ENCODE assay signal across 18 mouse cellular contexts in the genomic region with DNA sequence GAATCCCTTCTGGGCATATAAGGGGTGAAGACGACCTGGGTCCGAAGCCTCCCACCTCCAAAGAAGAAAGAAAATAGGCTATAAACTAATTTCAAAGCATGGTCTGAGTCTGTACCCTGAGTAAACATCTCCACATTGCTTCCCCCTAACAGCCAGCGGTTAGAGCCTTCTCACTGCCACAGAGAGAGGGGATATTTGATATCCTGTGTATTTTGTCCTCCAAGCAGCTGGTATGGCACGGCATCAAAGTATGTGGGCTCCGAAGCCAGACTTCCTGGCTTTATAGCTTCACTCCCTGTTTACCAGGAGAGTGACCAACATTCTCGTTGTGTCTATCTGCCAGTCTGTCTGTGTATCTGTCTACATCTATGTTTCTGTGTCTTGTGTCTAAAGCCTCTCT.
DNase-seq lines count a peak whose midpoint lies in the region; ATAC-seq and TF ChIP-seq lines count a peak whose summit lies in the region.
"Had no signal": no experiment of that assay in that cellular context is flagged by ENCODE, and none has a peak within 500 bp of the region (broad histone marks: within the 10 kb centered on the region; RNA-seq: fewer than 3 reads in every experiment).

No protein-coding gene starts in this region.

- no peaks in the 10 kb centered on the region for H3K36me3 ChIP-seq in kidney, embryonic 14.5 days (ENCODE audit: control insufficient read depth, insufficient read depth, low read length)
- H3K36me3 ChIP-seq in myocyte (ENCODE audit: control insufficient read depth, insufficient read depth) = no peaks in the 10 kb centered on the region
- H3K36me3 ChIP-seq in midbrain, embryonic 15.5 days (replicated peaks) = no peaks in the 10 kb centered on the region
- H3K36me3 ChIP-seq: forebrain, embryonic 15.5 days; hindbrain, embryonic 15.5 days; intestine, embryonic 15.5 days; midbrain, embryonic 12.5 days had no signal

- no peaks in the 10 kb centered on the region for H3K9me3 ChIP-seq in kidney, embryonic 14.5 days (ENCODE audit: control insufficient read depth, low read length)
- no peaks in the 10 kb centered on the region for H3K9me3 ChIP-seq in midbrain, embryonic 15.5 days
- H3K9me3 ChIP-seq: forebrain, embryonic 15.5 days; hindbrain, embryonic 15.5 days; intestine, embryonic 15.5 days; midbrain, embryonic 12.5 days had no signal

- H3K4me1 ChIP-seq in kidney, embryonic 14.5 days (ENCODE audit: control insufficient read depth, insufficient read depth, low read length) = 0 out of 2 replicates have a peak, but pooled peaks cover 6% of the 10 kb centered on the region
- H3K4me1 ChIP-seq in midbrain, embryonic 15.5 days = no peaks in the 10 kb centered on the region
- H3K4me1 ChIP-seq: forebrain, embryonic 15.5 days; hindbrain, embryonic 15.5 days; intestine, embryonic 15.5 days; midbrain, embryonic 12.5 days had no signal

- no peak overlapping the region for H3K9ac ChIP-seq in kidney, embryonic 14.5 days (ENCODE audit: low read depth, low read length)
- H3K9ac ChIP-seq in midbrain, embryonic 15.5 days = no peak overlapping the region
- H3K9ac ChIP-seq: forebrain, embryonic 15.5 days; hindbrain, embryonic 15.5 days; intestine, embryonic 15.5 days; midbrain, embryonic 12.5 days had no signal

- WGBS in kidney, embryonic 14.5 days = 23% methylated on average over 6 of the region's 6 CpGs
- WGBS in midbrain, embryonic 15.5 days = 86% methylated on average over 6 of the region's 6 CpGs

- peak; percentile 89 for ATAC-seq in kidney, embryonic 14.5 days (ENCODE audit: low FRiP score, low TSS enrichment)
- ATAC-seq in midbrain, embryonic 15.5 days (replicated peaks) = no peak
- ATAC-seq: forebrain, embryonic 15.5 days; intestine, embryonic 15.5 days had no signal

- no peak overlapping the region for H3K27ac ChIP-seq in kidney, embryonic 14.5 days (ENCODE audit: low read depth, low read length)
- H3K27ac ChIP-seq in midbrain, embryonic 15.5 days = no peak overlapping the region
- H3K27ac ChIP-seq: forebrain, embryonic 15.5 days; hindbrain, embryonic 15.5 days; intestine, embryonic 15.5 days; midbrain, embryonic 12.5 days; stomach, postnatal 0 days had no signal

- TF ChIP-seq POLR2A in myocyte (IDR thresholded peaks at IDR 0.05; ENCODE audit: insufficient read length, low read depth) = no peak

- no peaks in the 10 kb centered on the region for H3K27me3 ChIP-seq in kidney, embryonic 14.5 days (ENCODE audit: control insufficient read depth, insufficient read depth, low read length)
- H3K27me3 ChIP-seq in myocyte (ENCODE audit: control insufficient read depth, insufficient read depth, insufficient read length) = no peaks in the 10 kb centered on the region
- H3K27me3 ChIP-seq in midbrain, embryonic 15.5 days (replicated peaks) = no peaks in the 10 kb centered on the region
- H3K27me3 ChIP-seq: forebrain, embryonic 15.5 days; hindbrain, embryonic 15.5 days; intestine, embryonic 15.5 days; midbrain, embryonic 12.5 days had no signal

- H3ac ChIP-seq in myocyte (ENCODE audit: control insufficient read depth, insufficient read length) = no peak overlapping the region

- no peak overlapping the region for H3K4me3 ChIP-seq in kidney, embryonic 14.5 days (ENCODE audit: low read length)
- H3K4me3 ChIP-seq in myocyte = no peak overlapping the region
- no peak overlapping the region for H3K4me3 ChIP-seq in midbrain, embryonic 15.5 days
- H3K4me3 ChIP-seq: forebrain, embryonic 15.5 days; hindbrain, embryonic 15.5 days; intestine, embryonic 15.5 days; midbrain, embryonic 12.5 days had no signal

- no peak for DNase-seq in kidney, adult 9 months
- DNase-seq in lung, postnatal 10 days = peak; percentile 6
- DNase-seq in lung, adult 18-20 months = no peak
- peak; percentile 39 for DNase-seq in gastrocnemius, adult 18-20 months (ENCODE audit: low spot score)
- DNase-seq: cerebellum, adult 9-11 months; heart, postnatal 4 days; kidney, postnatal 36 days; lung, adult 2 months; retina, postnatal 1 day had no signal

- H3K4me2 ChIP-seq in kidney, embryonic 14.5 days (replicated peaks; ENCODE audit: low read depth, low read length) = no peak overlapping the region
- H3K4me2 ChIP-seq in myocyte (ENCODE audit: low read depth) = peak overlapping the region; percentile 12
- no peak overlapping the region for H3K4me2 ChIP-seq in midbrain, embryonic 15.5 days
- H3K4me2 ChIP-seq: forebrain, embryonic 15.5 days; hindbrain, embryonic 15.5 days; intestine, embryonic 15.5 days; liver, embryonic 11.5 days; midbrain, embryonic 12.5 days had no signal

- H3K79me2 ChIP-seq in myocyte (ENCODE audit: control insufficient read depth, insufficient read depth) = no peaks in the 10 kb centered on the region

TF ChIP-seq in myocyte, 11 proteins besides CTCF, POLR2A, EP300 and RAD21:
- TF ChIP-seq TCF12 (IDR thresholded peaks at IDR 0.05; ENCODE audit: insufficient read depth, poor library complexity, severe bottlenecking) = no peak
- no peak for TF ChIP-seq POLR2AphosphoS2 (IDR thresholded peaks at IDR 0.05; ENCODE audit: insufficient read length, low read depth)
- no peak for TF ChIP-seq TCF3 (IDR thresholded peaks at IDR 0.05; ENCODE audit: insufficient read length, low read depth)
- no peak for TF ChIP-seq REST (IDR thresholded peaks at IDR 0.05; ENCODE audit: insufficient read depth, insufficient read length)
- no peak for TF ChIP-seq CEBPB (IDR thresholded peaks at IDR 0.05; ENCODE audit: insufficient read depth, poor library complexity, severe bottlenecking)
- TF ChIP-seq E2F4 (IDR thresholded peaks at IDR 0.05; ENCODE audit: insufficient read depth) = no peak
- TF ChIP-seq SRF (IDR thresholded peaks at IDR 0.05; ENCODE audit: control insufficient read depth, insufficient read length, low read depth) = no peak
- TF ChIP-seq MAX (IDR thresholded peaks at IDR 0.05; ENCODE audit: low read depth) = no peak
- no peak for TF ChIP-seq MYOD1 (IDR thresholded peaks at IDR 0.05; ENCODE audit: control insufficient read depth in 1 of 3, insufficient read length in 2 of 3, low read depth in 2 of 3)

Comparison
In these comparisons a context has a peak if more than half of its experiments do, and no peak if none do; other contexts are left out.
1. DNase-seq: peak in lung, postnatal 10 days (single experiment) and gastrocnemius, adult 18-20 months (single experiment); none in kidney, adult 9 months (single experiment) and lung, adult 18-20 months (0 of 2).